Mouse (Mus musculus) neural tube, embryonic 15.5 days (tissue): ENCODE measurements at regions not wholly inside any gene's neighbourhood (a gene's known extent, or its start where the extent isn't known, plus 50 kb on each side); places are given as distances from the start of the nearest gene placed in this dataset.

Experiments used
- ATAC-seq: fragments of 200-750 bp; cut with Nextera tagmentation; 2 replicates; pipeline ENCODE4 v1.8.0; 2017; ENCODE audit warnings: mild to moderate bottlenecking, moderate TSS enrichment, moderate library complexity; ENCODE audit not compliant: low FRiP score
- H3K27ac ChIP-seq: fragments of 300-500 bp; sonication (generic); replicated peaks from 2 replicates; pipeline ENCODE4 v1.5.1; 2015; ENCODE audit warnings: mild to moderate bottlenecking, inconsistent platforms
- H3K27me3 ChIP-seq: fragments of 300-500 bp; sonication (generic); replicated peaks from 2 replicates; pipeline ENCODE4 v1.6.1; 2015; ENCODE audit warnings: inconsistent platforms
- H3K36me3 ChIP-seq: fragments of 300-500 bp; sonication (generic); 2 replicates; pipeline ENCODE4 v1.6.1; 2015; ENCODE audit warnings: inconsistent platforms
- H3K4me1 ChIP-seq: fragments of 300-500 bp; sonication (generic); 2 replicates; pipeline ENCODE4 v1.6.1; 2015; ENCODE audit warnings: inconsistent platforms
- H3K4me2 ChIP-seq: fragments of 300-500 bp; sonication (generic); 2 replicates; pipeline ENCODE4 v1.6.1; 2015; ENCODE audit warnings: inconsistent platforms, mild to moderate bottlenecking, moderate library complexity
- H3K4me3 ChIP-seq: fragments of 300-500 bp; sonication (generic); replicated peaks from 2 replicates; pipeline ENCODE4 v1.5.1; 2015; ENCODE audit warnings: mild to moderate bottlenecking, inconsistent platforms
- H3K9ac ChIP-seq: fragments of 300-500 bp; sonication (generic); replicated peaks from 2 replicates; pipeline ENCODE4 v1.6.1; 2015; ENCODE audit warnings: mild to moderate bottlenecking, inconsistent platforms
- H3K9me3 ChIP-seq: fragments of 300-500 bp; sonication (generic); replicated peaks from 2 replicates; pipeline ENCODE4 v1.6.1; 2016; ENCODE audit warnings: inconsistent platforms
- WGBS: fragments of 180-500 bp; shearing (Covaris S2); methylation state at CpG from one replicate; pipeline ENCODE4 v1.1.7; 2015; ENCODE audit warnings: mixed read lengths; 5-methylcytosine and 5-hydroxymethylcytosine counted together

GRCm38 (mm10) chr16:50733359-50733758, 142.4 kb upstream of the Ccdc54 start:
- 92% methylated on average over 3 of the region's 3 CpGs for WGBS
- no peak overlapping the region for H3K9ac ChIP-seq
- H3K27me3 ChIP-seq: peaks cover 8% of the 10 kb centered on the region; the same call in 1 of the 2 replicates
- no peaks in the 10 kb centered on the region for H3K9me3 ChIP-seq
- no peak overlapping the region for H3K4me2 ChIP-seq
- ATAC-seq: no peak
- H3K27ac ChIP-seq: no peak overlapping the region
- no peaks in the 10 kb centered on the region for H3K36me3 ChIP-seq
- H3K4me1 ChIP-seq: peaks cover 18% of the 10 kb centered on the region
- no peak overlapping the region for H3K4me3 ChIP-seq

- no peaks in the 10 kb centered on the region for H3K36me3 ChIP-seq
- H3K9me3 ChIP-seq: no peaks in the 10 kb centered on the region
- H3K4me2 ChIP-seq: peak overlapping the region; percentile 97
- ATAC-seq: peak; percentile 96
- peak overlapping the region; percentile 77 for H3K4me3 ChIP-seq
- H3K4me1 ChIP-seq: peaks cover 16% of the 10 kb centered on the region
- under 1% methylated on average over 58 of the region's 58 CpGs for WGBS
- peaks cover 3% of the 10 kb centered on the region; the same call in 1 of the 2 replicates for H3K27me3 ChIP-seq
- no peak overlapping the region; the same call in 1 of the 2 replicates for H3K27ac ChIP-seq
- peak overlapping the region; percentile 59 for H3K9ac ChIP-seq
Measured at GRCm38 (mm10) chr16:50732082-50733006, 141.4 kb upstream of the Ccdc54 start.

GRCm38 (mm10) chr16:50729341-50729740, 138.4 kb upstream of the Ccdc54 start:
- Histone ChIP-seq H3K4me2 (no peak overlapping the region), H3K4me3 (no peak overlapping the region), H3K9me3 (no peaks in the 10 kb centered on the region), H3K9ac (no peak overlapping the region), H3K4me1 (peaks cover 7% of the 10 kb centered on the region), H3K27me3 (no peaks in the 10 kb centered on the region; the same call in 1 of the 2 replicates), H3K27ac (no peak overlapping the region), H3K36me3 (no peaks in the 10 kb centered on the region)
- WGBS: 73% methylated on average over 5 of the region's 5 CpGs
- no peak for ATAC-seq

- H3K4me1 ChIP-seq: peaks cover 5% of the 10 kb centered on the region; the same call in 1 of the 2 replicates
- no peak overlapping the region for H3K4me3 ChIP-seq
- H3K27me3 ChIP-seq: no peaks in the 10 kb centered on the region
- no peaks in the 10 kb centered on the region for H3K36me3 ChIP-seq
- no peak for ATAC-seq
- H3K9ac ChIP-seq: no peak overlapping the region
- H3K27ac ChIP-seq: no peak overlapping the region
- no peaks in the 10 kb centered on the region for H3K9me3 ChIP-seq
- H3K4me2 ChIP-seq: no peak overlapping the region
- WGBS: 43% methylated on average over 6 of the region's 6 CpGs
Measured at GRCm38 (mm10) chr16:50723144-50723543, 132.2 kb upstream of the Ccdc54 start.

GRCm38 (mm10) chr16:50717306-50718017, 126.5 kb upstream of the Ccdc54 start:
- WGBS: 25% methylated on average over 10 of the region's 10 CpGs

GRCm38 (mm10) chr16:50709727-50710126, 118.8 kb upstream of the Ccdc54 start:
- H3K9ac ChIP-seq: no peak overlapping the region
- H3K27ac ChIP-seq: no peak overlapping the region
- H3K4me2 ChIP-seq: no peak overlapping the region
- no peaks in the 10 kb centered on the region for H3K9me3 ChIP-seq
- no peak overlapping the region for H3K4me3 ChIP-seq
- no peak for ATAC-seq
- WGBS: 54% methylated on average over 6 of the region's 6 CpGs
- no peaks in the 10 kb centered on the region for H3K4me1 ChIP-seq
- no peaks in the 10 kb centered on the region for H3K36me3 ChIP-seq
- no peaks in the 10 kb centered on the region for H3K27me3 ChIP-seq

More at GRCm38 (mm10) chr16:50717306-50718017, 126.5 kb upstream of the Ccdc54 start:
- H3K27me3 ChIP-seq: no peaks in the 10 kb centered on the region
- H3K36me3 ChIP-seq: no peaks in the 10 kb centered on the region
- H3K4me3 ChIP-seq: no peak overlapping the region
- no peak overlapping the region for H3K9ac ChIP-seq
- peaks cover 13% of the 10 kb centered on the region for H3K4me1 ChIP-seq
- no peaks in the 10 kb centered on the region for H3K9me3 ChIP-seq
- peak overlapping the region; percentile 37 for H3K4me2 ChIP-seq
- no peak overlapping the region for H3K27ac ChIP-seq
- ATAC-seq: peak; percentile 94

GRCm38 (mm10) chr16:50707906-50708305, 117.0 kb upstream of the Ccdc54 start:
- no peak overlapping the region for H3K4me2 ChIP-seq
- no peaks in the 10 kb centered on the region for H3K36me3 ChIP-seq
- 89% methylated on average over 2 of the region's 2 CpGs for WGBS
- no peaks in the 10 kb centered on the region for H3K9me3 ChIP-seq
- H3K4me3 ChIP-seq: no peak overlapping the region
- H3K4me1 ChIP-seq: no peaks in the 10 kb centered on the region
- H3K9ac ChIP-seq: no peak overlapping the region
- ATAC-seq: no peak
- H3K27ac ChIP-seq: no peak overlapping the region
- no peaks in the 10 kb centered on the region for H3K27me3 ChIP-seq

GRCm38 (mm10) chr16:50705921-50706320, 115.0 kb upstream of the Ccdc54 start:
- no peaks in the 10 kb centered on the region for H3K4me1 ChIP-seq
- H3K9me3 ChIP-seq: no peaks in the 10 kb centered on the region
- H3K27ac ChIP-seq: no peak overlapping the region
- WGBS: 78% methylated on average over 4 of the region's 4 CpGs
- no peak for ATAC-seq
- H3K9ac ChIP-seq: no peak overlapping the region
- H3K4me3 ChIP-seq: no peak overlapping the region
- H3K36me3 ChIP-seq: no peaks in the 10 kb centered on the region
- no peaks in the 10 kb centered on the region for H3K27me3 ChIP-seq
- no peak overlapping the region for H3K4me2 ChIP-seq

GRCm38 (mm10) chr16:50700811-50701517, 110.0 kb upstream of the Ccdc54 start:
- Histone ChIP-seq H3K4me2 (no peak overlapping the region), H3K36me3 (no peaks in the 10 kb centered on the region), H3K27ac (no peak overlapping the region), H3K9ac (no peak overlapping the region), H3K27me3 (no peaks in the 10 kb centered on the region), H3K4me1 (no peaks in the 10 kb centered on the region), H3K4me3 (no peak overlapping the region), H3K9me3 (no peaks in the 10 kb centered on the region)
- 79% methylated on average over 8 of the region's 8 CpGs for WGBS
- no peak for ATAC-seq

- no peak for ATAC-seq
- Histone ChIP-seq H3K27me3 (no peaks in the 10 kb centered on the region), H3K4me2 (no peak overlapping the region), H3K4me3 (no peak overlapping the region), H3K9ac (no peak overlapping the region), H3K4me1 (no peaks in the 10 kb centered on the region), H3K9me3 (no peaks in the 10 kb centered on the region), H3K27ac (no peak overlapping the region), H3K36me3 (no peaks in the 10 kb centered on the region)
- WGBS: 58% methylated on average over 2 of the region's 2 CpGs
Measured at GRCm38 (mm10) chr16:50700123-50700522, 109.2 kb upstream of the Ccdc54 start.

GRCm38 (mm10) chr16:50697722-50698121, 106.8 kb upstream of the Ccdc54 start:
- H3K9me3 ChIP-seq: no peaks in the 10 kb centered on the region
- H3K27me3 ChIP-seq: no peaks in the 10 kb centered on the region
- H3K4me3 ChIP-seq: no peak overlapping the region
- no peak overlapping the region for H3K4me2 ChIP-seq
- no peak for ATAC-seq
- no peaks in the 10 kb centered on the region for H3K4me1 ChIP-seq
- no peaks in the 10 kb centered on the region for H3K36me3 ChIP-seq
- H3K9ac ChIP-seq: no peak overlapping the region
- WGBS: 95% methylated on average over 2 of the region's 2 CpGs
- no peak overlapping the region for H3K27ac ChIP-seq
